Mouse (Mus musculus): ENCODE measurements around the gene Fancm. TPM values are rescaled to one million over a fixed set of nuclear protein-coding genes. Genes with fewer than 3 reads are reported as not detected.

Fancm gene
- 3.1 TPM for polyA plus RNA-seq (2015; fragmentation: Illumina TruSeq; extraction: RNeasy Lipid Tissue Mini Kit (QIAGEN cat#74804); ENCODE audit: insufficient read depth, low read depth, low replicate concordance)

GRCm38 (mm10) chr12:65075085-65075732 lies at the start of gene Fancm:
Fancm (plus strand) TSS chr12:65075603.

GRCm38 (mm10) chr12:65036190-65036870 lies 39.1 kb upstream of the Fancm start, which contains the start of gene Prpf39:
Prpf39 (plus strand) TSS chr12:65036333.

GRCm38 (mm10) chr12:65073611-65074178 lies 1.7 kb upstream of the Fancm start, which contains the start of gene Fkbp3:
Fkbp3 (minus strand) TSS chr12:65074007.

GRCm38 (mm10) chr12:65172021-65172951 lies 96.9 kb downstream of the Fancm start, which contains the start of gene Mis18bp1:
Mis18bp1 (minus strand) TSS chr12:65172604.

Other genes with a start within 250 kb of the Fancm start
- gene Gm527, start 157.7 kb upstream of the Fancm start, polyA plus RNA-seq (2015; fragmentation: Illumina TruSeq; extraction: RNeasy Lipid Tissue Mini Kit (QIAGEN cat#74804); ENCODE audit: insufficient read depth, low read depth, low replicate concordance) = 3.6 TPM
- 2.5 TPM for gene Klhl28, start 110.1 kb upstream of the Fancm start, polyA plus RNA-seq (2015; fragmentation: Illumina TruSeq; extraction: RNeasy Lipid Tissue Mini Kit (QIAGEN cat#74804); ENCODE audit: insufficient read depth, low read depth, low replicate concordance)
- 4.4 TPM for gene Togaram1, start 109.8 kb upstream of the Fancm start, polyA plus RNA-seq (2015; fragmentation: Illumina TruSeq; extraction: RNeasy Lipid Tissue Mini Kit (QIAGEN cat#74804); ENCODE audit: insufficient read depth, low read depth, low replicate concordance)
- gene Prpf39, start 39.3 kb upstream of the Fancm start, polyA plus RNA-seq (2015; fragmentation: Illumina TruSeq; extraction: RNeasy Lipid Tissue Mini Kit (QIAGEN cat#74804); ENCODE audit: insufficient read depth, low read depth, low replicate concordance) = 18.5 TPM
- gene Fkbp3, start 1.6 kb upstream of the Fancm start, polyA plus RNA-seq (2015; fragmentation: Illumina TruSeq; extraction: RNeasy Lipid Tissue Mini Kit (QIAGEN cat#74804); ENCODE audit: insufficient read depth, low read depth, low replicate concordance) = 19.5 TPM
- not detected for gene Mis18bp1, start 97.0 kb downstream of the Fancm start, polyA plus RNA-seq (2015; fragmentation: Illumina TruSeq; extraction: RNeasy Lipid Tissue Mini Kit (QIAGEN cat#74804); ENCODE audit: insufficient read depth, low read depth, low replicate concordance)
- gene Wdr20rt, start 149.9 kb downstream of the Fancm start, polyA plus RNA-seq (2015; fragmentation: Illumina TruSeq; extraction: RNeasy Lipid Tissue Mini Kit (QIAGEN cat#74804); ENCODE audit: insufficient read depth, low read depth, low replicate concordance) = not detected

Measured in pancreas, adult 10 weeks (tissue).